Mouse (Mus musculus) ES-E14 (cell line): Measurements from ENCODE around the gene Ttc23l.

Experiments used
- CHD2 ChIP-seq: IDR thresholded peaks from 2 replicates; pipeline ENCODE4 v1.6.1; 2014; ENCODE audit warnings: mild to moderate bottlenecking, low read depth, low read length, inconsistent platforms
- ZNF384 ChIP-seq: IDR thresholded peaks from 2 replicates; pipeline ENCODE4 v1.6.1; 2012; ENCODE audit warnings: low read depth, low read length, inconsistent platforms

GRCm38 (mm10) chr15:10579159-10579558 is 20.7 kb upstream of the Ttc23l start:
- TF ChIP-seq ZNF384 = no peak
- no peak for TF ChIP-seq CHD2
